Mouse (Mus musculus) limb, embryonic 10.5 days (tissue): ENCODE measurements around the gene Rad18. TPM values are rescaled to one million over a fixed set of nuclear protein-coding genes. Genes with fewer than 3 reads are reported as not detected.
"Not testable (repeated sequence)": the region's sequence is repeated elsewhere in the genome, so short reads cannot be mapped to it uniquely, and the experiment has no call there.

Source experiments
- DNase-seq: peaks from one replicate; pipeline ENCODE4 v3.0.0-alpha.2; 2017; ENCODE audit warnings: low spot score
- H3K27ac ChIP-seq: fragments of 300-500 bp; sonication (generic); 2 replicates; pipeline ENCODE4 v1.5.1; 2016; ENCODE audit warnings: mild to moderate bottlenecking
- H3K27me3 ChIP-seq: fragments of 300-500 bp; sonication (generic); 2 replicates; pipeline ENCODE4 v1.6.1; 2016; ENCODE audit warnings: low read depth, mild to moderate bottlenecking; ENCODE audit not compliant: poor library complexity, severe bottlenecking
- H3K36me3 ChIP-seq: fragments of 300-500 bp; sonication (generic); 2 replicates; pipeline ENCODE4 v1.6.1; 2016; ENCODE audit warnings: mild to moderate bottlenecking, moderate library complexity
- H3K4me1 ChIP-seq: fragments of 300-500 bp; sonication (generic); 2 replicates; pipeline ENCODE4 v1.6.1; 2016
- H3K4me3 ChIP-seq: fragments of 300-500 bp; sonication (generic); 2 replicates; pipeline ENCODE4 v1.5.1; 2016; ENCODE audit warnings: mild to moderate bottlenecking, moderate library complexity
- H3K9me3 ChIP-seq: fragments of 300-500 bp; sonication (generic); replicated peaks from 2 replicates; pipeline ENCODE4 v1.6.1; 2016; ENCODE audit warnings: mild to moderate bottlenecking
- WGBS: fragments of 180-500 bp; shearing (Covaris S2); methylation state at CpG from one replicate; pipeline ENCODE4 v1.1.7; 2016; 5-methylcytosine and 5-hydroxymethylcytosine counted together
- polyA plus RNA-seq: library from polyadenylated mRNA; unstranded; fragments of >200 nt; fragmentation: Nextera tagmentation; extraction: Ambion mirVana; gene quantifications from 2 replicates; pipeline ENCODE4 v1.2.1, GENCODE M21; 2016

Rad18 gene
- polyA plus RNA-seq, 1 experiment from 2014 or later: 59.0 TPM

- Histone ChIP-seq H3K4me3 (no peak overlapping the region), H3K27me3 (no peaks in the 10 kb centered on the region), H3K27ac (no peak overlapping the region), H3K9me3 (no peaks in the 10 kb centered on the region), H3K4me1 (no peaks in the 10 kb centered on the region), H3K36me3 (no peaks in the 10 kb centered on the region)
- WGBS: 93% methylated on average over 5 of the region's 5 CpGs
- DNase-seq: no peak
Observed at GRCm38 (mm10) chr6:112720409-112721080, 24.1 kb upstream of the Rad18 start.

DNA sequence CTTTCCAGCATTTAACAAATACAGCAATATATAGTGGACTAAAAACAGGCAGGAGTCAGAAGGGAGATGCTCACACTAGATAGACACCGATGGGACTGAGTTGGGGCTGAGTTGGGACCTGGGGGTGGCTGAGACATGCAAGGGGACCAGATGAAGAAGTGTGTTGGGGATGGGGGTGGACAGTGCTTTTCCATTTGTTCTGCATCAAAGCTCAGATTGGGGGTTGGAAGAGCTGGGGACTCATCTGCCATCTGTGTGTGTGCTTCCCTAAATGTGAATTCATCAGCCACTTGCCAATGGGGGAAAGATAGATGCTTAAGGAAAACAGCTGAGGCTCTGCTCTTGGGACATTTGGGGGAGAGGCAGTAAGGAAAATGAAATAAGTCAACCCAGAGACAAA is 23.5 kb upstream of the Rad18 start:
- no peaks in the 10 kb centered on the region for H3K4me1 ChIP-seq
- H3K4me3 ChIP-seq: no peak overlapping the region
- no peaks in the 10 kb centered on the region for H3K27me3 ChIP-seq
- 97% methylated on average over 1 of the region's 1 CpGs for WGBS
- DNase-seq: no peak
- no peaks in the 10 kb centered on the region for H3K9me3 ChIP-seq
- H3K27ac ChIP-seq: no peak overlapping the region
- no peaks in the 10 kb centered on the region for H3K36me3 ChIP-seq

DNA sequence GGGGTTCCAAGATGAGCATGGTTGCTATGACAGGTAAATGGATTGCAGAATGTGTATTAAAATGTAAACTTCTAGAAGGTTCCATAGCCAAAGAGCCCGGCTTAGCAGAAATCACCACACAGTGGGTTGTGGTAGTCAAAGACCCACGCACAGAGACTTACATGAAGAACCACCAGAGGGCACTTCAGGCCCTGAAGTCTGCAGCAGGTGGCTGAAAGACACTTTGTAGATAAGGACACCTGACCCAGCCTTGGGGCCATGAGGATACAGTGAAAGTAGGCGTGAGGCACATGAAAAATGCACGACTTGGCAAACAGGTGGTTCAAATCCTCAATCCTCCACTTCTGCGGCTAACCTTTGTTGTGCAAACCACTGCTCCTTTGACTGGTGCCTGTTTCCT is 20.7 kb upstream of the Rad18 start:
- Histone ChIP-seq H3K27me3 (no peaks in the 10 kb centered on the region), H3K4me3 (no peak overlapping the region), H3K36me3 (no peaks in the 10 kb centered on the region), H3K4me1 (no peaks in the 10 kb centered on the region), H3K27ac (no peak overlapping the region), H3K9me3 (no peaks in the 10 kb centered on the region)
- WGBS: 69% methylated on average over 5 of the region's 5 CpGs
- no peak for DNase-seq

DNA sequence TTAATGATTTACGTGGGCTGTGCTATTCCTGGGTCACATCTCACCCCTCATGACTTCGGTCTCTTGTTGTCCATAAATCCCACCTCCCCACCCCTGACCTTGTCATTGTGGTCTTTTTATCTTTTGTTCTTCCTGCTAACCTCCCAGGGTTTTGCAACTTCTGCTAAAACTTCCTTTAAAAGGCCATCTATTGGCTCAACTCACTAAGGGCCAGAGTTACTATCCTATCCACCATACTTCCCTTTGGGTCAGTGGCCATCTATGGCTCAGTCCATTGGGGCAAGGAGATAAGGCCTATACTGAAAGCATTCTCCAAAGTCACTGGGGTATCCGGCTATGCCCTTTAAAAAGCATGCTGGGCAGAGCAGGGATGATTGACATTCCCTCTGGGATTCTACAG is 17.5 kb upstream of the Rad18 start:
- Histone ChIP-seq H3K9me3 (no peaks in the 10 kb centered on the region), H3K4me1 (no peaks in the 10 kb centered on the region), H3K4me3 (no peak overlapping the region), H3K36me3 (no peaks in the 10 kb centered on the region), H3K27me3 (no peaks in the 10 kb centered on the region), H3K27ac (no peak overlapping the region)
- DNase-seq: no peak
- 92% methylated on average over 3 of the region's 3 CpGs for WGBS

- H3K27ac ChIP-seq, DNase-seq, H3K9me3 ChIP-seq, H3K4me3 ChIP-seq, H3K4me1 ChIP-seq, H3K36me3 ChIP-seq: not testable (repeated sequence)
- peaks cover 13% of the 10 kb centered on the region; the same call in 1 of the 2 replicates for H3K27me3 ChIP-seq
- WGBS: 83% methylated on average over 4 of the region's 4 CpGs
Observed at GRCm38 (mm10) chr6:112702296-112702695, 5.8 kb upstream of the Rad18 start.

DNA sequence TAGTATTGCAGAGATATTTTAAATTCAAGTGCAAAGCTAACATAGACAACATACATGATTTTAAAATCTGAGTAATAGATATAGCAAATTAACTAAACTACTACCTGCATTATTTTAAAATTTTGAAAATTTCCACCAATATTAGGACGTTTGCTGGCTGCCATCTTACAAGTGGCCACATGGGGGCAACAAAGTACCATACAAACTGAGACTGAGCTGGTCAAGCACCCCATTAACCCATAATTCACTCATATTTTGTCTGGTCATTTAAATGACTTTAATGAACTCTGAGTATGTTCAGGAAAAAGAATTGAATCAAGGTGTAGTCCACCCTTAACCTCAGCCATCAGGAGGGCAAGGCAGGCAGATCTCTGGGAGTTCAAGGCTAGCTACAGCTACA is 3.9 kb upstream of the Rad18 start:
- DNase-seq: peak; percentile 64
- Histone ChIP-seq H3K27ac (no peak overlapping the region), H3K27me3 (peaks cover 16% of the 10 kb centered on the region; the same call in 1 of the 2 replicates), H3K9me3 (no peaks in the 10 kb centered on the region), H3K4me1 (peaks cover 7% of the 10 kb centered on the region), H3K4me3 (no peak overlapping the region), H3K36me3 (no peaks in the 10 kb centered on the region)
- WGBS: 0% methylated on average over 1 of the region's 1 CpGs

GRCm38 (mm10) chr6:112699115-112699514 is 2.6 kb upstream of the Rad18 start:
- 56% methylated on average over 1 of the region's 1 CpGs for WGBS
- peaks cover 10% of the 10 kb centered on the region for H3K4me1 ChIP-seq

DNA sequence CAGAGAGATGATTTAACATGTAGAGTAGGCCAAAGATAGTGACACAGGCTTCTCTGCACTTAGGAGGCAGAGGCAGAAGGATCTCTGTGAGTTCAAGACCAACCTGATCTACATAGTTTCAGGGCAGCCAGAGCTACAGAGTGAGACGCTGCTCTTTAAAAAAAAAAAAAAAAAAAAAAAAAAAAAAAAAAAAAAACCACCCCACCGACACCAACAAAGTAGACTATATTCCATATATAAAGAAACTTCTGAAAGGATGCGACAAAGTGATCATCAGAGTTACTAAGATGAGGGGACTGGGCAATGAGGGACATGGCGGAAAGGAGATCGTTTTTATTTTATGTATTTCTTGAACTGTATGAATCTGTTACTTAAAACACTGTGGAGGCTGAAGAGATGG is 2.0 kb downstream of the Rad18 start:
- Histone ChIP-seq H3K36me3 (peaks cover 35% of the 10 kb centered on the region), H3K27me3 (peaks cover 16% of the 10 kb centered on the region; the same call in 1 of the 2 replicates), H3K4me1 (peaks cover 10% of the 10 kb centered on the region), H3K9me3 (no peaks in the 10 kb centered on the region), H3K4me3 (no peak overlapping the region), H3K27ac (no peak overlapping the region)
- DNase-seq: no peak
- WGBS: 95% methylated on average over 5 of the region's 5 CpGs

More at GRCm38 (mm10) chr6:112699115-112699514, 2.6 kb upstream of the Rad18 start:
- no peaks in the 10 kb centered on the region for H3K36me3 ChIP-seq
- no peak overlapping the region for H3K4me3 ChIP-seq
- H3K9me3 ChIP-seq: no peaks in the 10 kb centered on the region
- no peak overlapping the region for H3K27ac ChIP-seq
- no peak for DNase-seq
- H3K27me3 ChIP-seq: peaks cover 16% of the 10 kb centered on the region; the same call in 1 of the 2 replicates

DNA sequence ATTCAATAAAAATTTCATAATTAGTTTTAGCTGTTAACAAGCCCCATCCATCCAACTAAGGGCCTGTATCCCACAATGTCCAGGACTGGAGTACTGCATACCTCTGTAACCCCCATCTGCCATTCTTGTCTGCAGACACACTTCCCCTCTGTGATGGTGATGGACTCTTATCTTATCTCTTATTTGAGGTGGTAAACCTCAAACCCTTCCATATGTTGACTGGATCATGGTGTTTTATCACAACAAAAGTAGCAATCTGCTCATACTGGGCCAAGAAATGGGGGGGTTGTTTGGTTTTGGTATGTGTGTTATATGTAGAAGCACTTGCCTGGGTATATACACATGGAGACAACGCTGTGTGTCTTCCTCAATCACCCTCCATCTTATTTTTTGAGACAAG is 5.0 kb downstream of the Rad18 start:
- Histone ChIP-seq H3K4me1 (peaks cover 10% of the 10 kb centered on the region), H3K36me3 (peaks cover 51% of the 10 kb centered on the region)
- WGBS: 100% methylated on average over 1 of the region's 1 CpGs

GRCm38 (mm10) chr6:112688033-112688432 is 8.5 kb downstream of the Rad18 start:
- no peaks in the 10 kb centered on the region for H3K4me1 ChIP-seq
- WGBS: 96% methylated on average over 3 of the region's 3 CpGs
- H3K27me3 ChIP-seq: no peaks in the 10 kb centered on the region
- peaks cover 73% of the 10 kb centered on the region for H3K36me3 ChIP-seq
- H3K27ac ChIP-seq: no peak overlapping the region
- H3K9me3 ChIP-seq: no peaks in the 10 kb centered on the region
- H3K4me3 ChIP-seq: no peak overlapping the region
- DNase-seq: no peak

More for the DNA sequence above, 5.0 kb downstream of the Rad18 start:
- DNase-seq: no peak
- Histone ChIP-seq H3K9me3 (no peaks in the 10 kb centered on the region), H3K27me3 (no peaks in the 10 kb centered on the region), H3K27ac (no peak overlapping the region), H3K4me3 (no peak overlapping the region)

- no peak overlapping the region for H3K4me3 ChIP-seq
- no peaks in the 10 kb centered on the region for H3K9me3 ChIP-seq
- 85% methylated on average over 7 of the region's 7 CpGs for WGBS
- peaks cover 63% of the 10 kb centered on the region for H3K36me3 ChIP-seq
- no peaks in the 10 kb centered on the region for H3K4me1 ChIP-seq
- no peaks in the 10 kb centered on the region for H3K27me3 ChIP-seq
- no peak for DNase-seq
- no peak overlapping the region for H3K27ac ChIP-seq
Observed at GRCm38 (mm10) chr6:112686485-112686884, 10.0 kb downstream of the Rad18 start.

- Histone ChIP-seq H3K27me3 (no peaks in the 10 kb centered on the region), H3K36me3 (peaks cover 68% of the 10 kb centered on the region), H3K4me3 (no peak overlapping the region), H3K9me3 (no peaks in the 10 kb centered on the region), H3K27ac (no peak overlapping the region), H3K4me1 (no peaks in the 10 kb centered on the region)
- no peak for DNase-seq
- 89% methylated on average over 2 of the region's 2 CpGs for WGBS
Observed at GRCm38 (mm10) chr6:112684065-112684464, 12.4 kb downstream of the Rad18 start.

DNA sequence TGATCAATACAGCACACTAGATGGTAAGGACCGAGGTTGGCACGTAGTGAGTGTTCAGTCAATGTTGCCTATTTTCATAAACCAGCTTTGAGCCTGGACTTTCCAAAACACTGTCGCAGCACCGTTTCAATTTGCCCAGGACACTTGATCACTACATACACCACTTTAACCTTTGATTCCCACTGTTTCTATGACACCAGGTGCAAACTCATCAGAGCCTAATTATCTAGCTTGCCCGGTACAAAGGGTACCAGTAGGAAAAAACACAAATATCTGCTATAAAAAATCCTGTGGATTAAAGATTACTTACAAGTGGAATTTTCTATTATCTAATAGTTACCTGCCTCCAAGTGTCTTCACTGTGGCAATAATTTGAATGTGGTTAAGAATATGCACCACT is 64.4 kb downstream of the Rad18 start:
- DNase-seq: no peak
- Histone ChIP-seq H3K36me3 (peaks cover 36% of the 10 kb centered on the region), H3K27ac (no peak overlapping the region), H3K9me3 (no peaks in the 10 kb centered on the region), H3K4me3 (no peak overlapping the region), H3K27me3 (no peaks in the 10 kb centered on the region), H3K4me1 (no peaks in the 10 kb centered on the region)
- WGBS: 95% methylated on average over 5 of the region's 5 CpGs

GRCm38 (mm10) chr6:112630291-112630690 is 66.2 kb downstream of the Rad18 start:
- Histone ChIP-seq H3K27me3 (no peaks in the 10 kb centered on the region), H3K27ac (no peak overlapping the region), H3K4me1 (no peaks in the 10 kb centered on the region), H3K9me3 (no peaks in the 10 kb centered on the region), H3K4me3 (no peak overlapping the region), H3K36me3 (peaks cover 45% of the 10 kb centered on the region)
- DNase-seq: no peak
- WGBS: 94% methylated on average over 4 of the region's 4 CpGs
